Mouse (Mus musculus) layer of hippocampus, postnatal 25 days (tissue): ENCODE data around the gene Thap7. TPM values are rescaled to one million over a fixed set of nuclear protein-coding genes. Genes with fewer than 3 reads are reported as not detected.

ENCODE experiments used
- DNase-seq, 2 experiments: peaks; one replicate each; pipeline ENCODE4 v3.0.0; 2022; ENCODE audit warnings: mixed read lengths in 2 of 2, low spot score in 1 of 2; ENCODE audit errors: extremely low spot score in 1 of 2
- total RNA-seq, 2 experiments: library from RNA; stranded (reverse); gene quantifications; 2 replicates each; pipeline ENCODE4 v1.2.3; 2021

Thap7 gene
- total RNA-seq, 2 experiments from 2014 or later: 39.8 to 47.8 TPM

- peak in 1 of 2 experiments; percentile 41 for DNase-seq
Measured at GRCm38 (mm10) chr16:17491154-17491553, 39.8 kb downstream of the Thap7 start.

- DNase-seq: peak in 1 of 2 experiments; percentile 19
Measured at GRCm38 (mm10) chr16:17489469-17490111, 41.3 kb downstream of the Thap7 start, which contains the start of gene Aifm3. Aifm3 (plus strand) TSS chr16:17489611.

DNA sequence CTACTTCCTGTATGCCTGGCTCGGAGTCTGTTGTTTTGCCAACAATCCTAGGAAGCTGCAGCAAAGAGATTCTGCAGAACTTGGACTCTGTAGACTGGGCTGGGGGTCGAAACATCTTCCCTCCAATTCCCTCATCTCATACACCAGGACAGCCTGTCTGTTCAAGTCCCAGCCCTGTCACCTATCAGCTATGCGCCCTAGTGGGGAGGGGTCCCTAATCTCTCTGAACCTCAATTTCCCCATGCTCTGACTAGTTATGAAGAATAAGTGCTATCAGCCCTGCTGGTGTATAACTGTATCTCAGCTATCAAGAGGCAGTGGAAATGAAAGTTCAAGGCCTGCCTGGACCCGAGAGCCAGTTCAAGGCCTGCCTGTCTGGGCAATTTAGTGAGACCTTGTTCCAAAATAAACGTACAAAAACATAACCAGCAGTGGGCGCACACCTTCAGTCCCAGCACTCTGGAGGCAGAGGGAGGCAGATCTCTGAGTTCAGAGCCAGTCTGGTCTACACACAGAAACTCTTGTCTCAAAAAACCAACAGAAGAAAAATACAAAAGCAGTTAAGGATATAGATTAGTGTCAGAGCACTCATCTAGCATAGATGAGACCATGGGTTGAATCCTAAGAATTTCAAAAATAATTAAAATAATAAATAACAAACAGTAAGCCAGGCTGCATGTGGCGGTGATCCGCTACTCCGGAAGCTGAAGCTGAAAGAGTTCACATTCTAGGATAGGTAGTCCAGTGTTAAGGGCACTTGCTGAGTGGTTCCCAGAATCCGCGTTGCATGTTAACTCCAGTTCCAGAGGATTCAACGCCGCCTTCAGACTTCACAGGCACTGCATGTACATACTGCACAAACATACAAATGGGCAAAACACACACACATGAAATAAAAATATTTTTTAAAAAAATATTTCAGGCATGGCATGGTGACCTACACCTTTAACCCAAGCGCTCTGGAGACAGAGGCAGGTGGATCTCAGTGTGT is 42.2 kb downstream of the Thap7 start:
- DNase-seq: peak in 1 of 2 experiments; percentile 26

- DNase-seq: no peak
Measured at GRCm38 (mm10) chr16:17486505-17486904, 44.4 kb downstream of the Thap7 start.

DNA sequence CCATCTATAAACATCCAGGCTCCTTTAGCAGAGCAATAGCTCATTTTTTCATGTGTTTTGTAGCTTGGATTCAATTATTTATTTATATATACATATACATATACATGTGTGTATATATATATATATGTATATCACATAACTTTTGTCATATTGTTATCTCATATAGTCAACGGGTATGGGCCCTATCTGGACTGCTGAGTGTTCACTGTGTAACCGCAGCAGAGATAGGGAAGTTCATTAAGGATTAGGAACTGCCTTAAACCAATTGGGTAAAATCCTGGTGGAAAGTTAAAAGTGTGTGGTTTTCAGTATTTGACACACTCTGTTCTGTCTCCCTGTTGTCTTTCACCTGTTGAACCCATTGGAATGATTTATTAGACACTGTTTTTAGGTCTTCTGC is 49.5 kb downstream of the Thap7 start:
- DNase-seq: no peak

GRCm38 (mm10) chr16:17478331-17478943 is 52.5 kb downstream of the Thap7 start:
- DNase-seq: no peak

Other genes starting within 250 kb of the Thap7 start
- under 1 TPM; 0.63 to 0.79 TPM for gene Serpind1, start 199.8 kb downstream of the Thap7 start, total RNA-seq
- 10 to 100 TPM; 20.9 to 24.0 TPM for gene Snap29, start 125.2 kb downstream of the Thap7 start, total RNA-seq
- 100 to 1,000 TPM; 254 to 282 TPM for gene Pi4ka, start 124.8 kb downstream of the Thap7 start, total RNA-seq
- 10 to 100 TPM; 34.3 to 38.5 TPM for gene Crkl, start 79.1 kb downstream of the Thap7 start, total RNA-seq
- gene Aifm3, start 41.5 kb downstream of the Thap7 start, total RNA-seq: 10 to 100 TPM; 76.1 to 84.5 TPM
- 100 to 1,000 TPM; 189 to 193 TPM for gene Lztr1, start 22.4 kb downstream of the Thap7 start, total RNA-seq
- gene Lrrc74b, start 30.1 kb upstream of the Thap7 start, total RNA-seq: 1 to 10 TPM in 1 of 2 experiments, under 1 TPM in 1; 0.57 to 1.2 TPM
- gene P2rx6, start 30.7 kb upstream of the Thap7 start, total RNA-seq: 1 to 10 TPM in 1 of 2 experiments, under 1 TPM in 1; 0.64 to 1.3 TPM
- 100 to 1,000 TPM in 1 of 2 experiments, 10 to 100 TPM in 1; 88.1 to 103 TPM for gene Slc7a4, start 52.1 kb upstream of the Thap7 start, total RNA-seq
- gene Smpd4, start 88.2 kb upstream of the Thap7 start, total RNA-seq: 10 to 100 TPM; 40.8 to 58.6 TPM
- gene Ccdc74a, start 115.3 kb upstream of the Thap7 start, total RNA-seq: 10 to 100 TPM; 38.7 to 39.3 TPM
- 10 to 100 TPM; 62.7 to 82.2 TPM for gene Med15, start 201.8 kb upstream of the Thap7 start, total RNA-seq
- 100 to 1,000 TPM in 1 of 2 experiments, 10 to 100 TPM in 1; 97.3 to 103 TPM for gene Klhl22, start 228.5 kb upstream of the Thap7 start, total RNA-seq